Mouse (Mus musculus): ENCODE measurements at regions not wholly inside any gene's neighbourhood (a gene's known extent, or its start where the extent isn't known, plus 50 kb on each side); places are given as distances from the start of the nearest gene placed in this dataset.

DNA sequence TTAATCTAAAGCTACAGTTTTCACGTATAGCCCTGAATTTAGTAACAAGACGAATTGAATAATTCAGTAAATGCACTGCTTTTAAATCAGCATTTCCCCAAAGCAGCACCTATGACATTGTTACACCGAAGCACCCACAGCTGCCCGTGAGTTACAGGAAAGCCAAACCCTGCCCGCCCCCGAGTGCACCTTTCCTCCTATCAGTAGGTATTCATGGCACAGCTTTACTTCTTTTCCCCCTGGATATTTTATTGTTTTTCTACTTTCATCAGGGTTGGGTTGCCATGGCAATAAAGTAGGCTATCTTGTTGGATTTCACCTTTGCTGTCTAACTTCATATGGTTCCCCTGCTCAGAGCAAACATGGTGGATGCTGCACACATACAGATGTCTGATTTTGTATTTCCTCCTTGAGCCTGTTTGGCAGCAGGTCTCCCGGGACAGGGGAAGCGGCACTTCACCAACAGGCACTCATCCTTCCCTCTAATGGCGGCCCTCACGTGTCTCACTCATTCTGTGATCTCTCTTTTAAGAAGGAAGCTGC, 273.5 kb downstream of the Amy2a5 start:
- 70% methylated on average over 10 of the region's 10 CpGs for WGBS
- no peak overlapping the region for H3K9ac ChIP-seq (ENCODE audit: low read depth, low read length)
- no peak overlapping the region for H3K4me3 ChIP-seq (ENCODE audit: low read depth, low read length)
- H3K27me3 ChIP-seq (replicated peaks; ENCODE audit: control insufficient read depth, insufficient read depth, low read length), result no peaks in the 10 kb centered on the region
- H3K9me3 ChIP-seq (ENCODE audit: control insufficient read depth), result no peaks in the 10 kb centered on the region
- ATAC-seq, result no peak
- H3K27ac ChIP-seq (ENCODE audit: low read depth, low read length), result no peak overlapping the region
- H3K4me1 ChIP-seq (replicated peaks; ENCODE audit: control insufficient read depth, insufficient read depth, low read length), result no peaks in the 10 kb centered on the region
- H3K4me2 ChIP-seq (replicated peaks; ENCODE audit: low read depth), result no peak overlapping the region
- no peaks in the 10 kb centered on the region for H3K36me3 ChIP-seq (ENCODE audit: control insufficient read depth, insufficient read depth)
- no peak for TF ChIP-seq CTCF (IDR thresholded peaks at IDR 0.05; ENCODE audit: low read depth)

DNA sequence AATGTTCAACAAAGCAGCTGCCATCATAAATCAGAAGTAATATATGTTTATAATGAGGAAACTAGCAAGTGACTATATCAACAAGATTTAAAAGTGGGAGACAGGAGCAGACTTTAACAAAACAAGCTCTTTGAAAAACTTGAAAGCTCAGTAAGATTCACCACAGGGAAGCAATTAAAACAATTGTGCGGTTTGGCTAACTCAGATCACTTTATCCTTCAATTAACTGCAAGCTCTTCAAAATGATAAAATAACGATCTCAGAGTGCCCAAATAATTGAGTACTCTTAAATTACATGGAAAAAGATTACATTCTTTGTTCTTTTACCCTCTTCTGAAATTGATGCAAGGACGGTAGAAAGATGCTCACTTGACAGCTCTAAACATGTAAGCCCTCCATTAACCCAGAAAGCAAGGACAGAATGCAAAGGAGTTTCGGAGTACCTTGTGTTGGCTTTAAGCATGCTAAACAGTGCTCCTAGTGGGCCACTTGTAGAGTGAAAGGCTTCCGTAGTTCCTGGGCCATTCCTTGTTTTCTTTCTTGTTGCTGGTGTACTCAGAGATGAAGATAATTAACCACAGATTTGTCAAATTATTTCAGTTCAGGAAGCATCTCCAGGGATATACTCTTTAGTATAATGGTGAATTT, 305.1 kb downstream of the Amy2a5 start:
- no peaks in the 10 kb centered on the region for H3K27me3 ChIP-seq (replicated peaks; ENCODE audit: control insufficient read depth, insufficient read depth, low read length)
- H3K4me2 ChIP-seq (replicated peaks; ENCODE audit: low read depth), result no peak overlapping the region
- H3K4me3 ChIP-seq (ENCODE audit: low read depth, low read length), result no peak overlapping the region
- WGBS, result 58% methylated on average over 5 of the region's 5 CpGs
- H3K36me3 ChIP-seq (ENCODE audit: control insufficient read depth, insufficient read depth), result no peaks in the 10 kb centered on the region
- no peak for TF ChIP-seq CTCF (IDR thresholded peaks at IDR 0.05; ENCODE audit: low read depth)
- H3K9ac ChIP-seq (ENCODE audit: low read depth, low read length), result no peak overlapping the region
- H3K27ac ChIP-seq (ENCODE audit: low read depth, low read length), result no peak overlapping the region
- no peak for ATAC-seq
- no peaks in the 10 kb centered on the region for H3K9me3 ChIP-seq (ENCODE audit: control insufficient read depth)
- H3K4me1 ChIP-seq (replicated peaks; ENCODE audit: control insufficient read depth, insufficient read depth, low read length), result no peaks in the 10 kb centered on the region

DNA sequence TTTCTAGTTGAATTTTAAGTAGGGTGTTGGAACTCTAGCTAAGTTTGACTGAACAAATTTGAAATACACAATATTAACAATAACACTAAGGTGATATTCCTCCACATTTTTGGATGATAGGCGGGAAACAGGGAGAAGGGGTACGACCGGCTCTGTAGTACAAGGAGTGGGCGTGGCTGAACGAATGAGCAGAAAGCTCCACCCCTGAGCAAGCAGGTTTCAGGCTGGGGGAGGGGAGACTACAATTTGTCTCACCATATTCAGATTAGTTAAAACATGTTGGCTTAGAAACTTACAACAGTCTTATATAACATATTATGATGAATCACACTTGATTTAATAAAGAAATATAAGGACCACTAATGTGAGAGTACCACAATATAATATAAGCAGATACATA, 306.4 kb downstream of the Amy2a5 start:
- Histone ChIP-seq H3K36me3 (ENCODE audit: control insufficient read depth, insufficient read depth) (no peaks in the 10 kb centered on the region), H3K4me3 (ENCODE audit: low read depth, low read length) (no peak overlapping the region), H3K9me3 (ENCODE audit: control insufficient read depth) (no peaks in the 10 kb centered on the region), H3K27me3 (replicated peaks; ENCODE audit: control insufficient read depth, insufficient read depth, low read length) (no peaks in the 10 kb centered on the region), H3K27ac (ENCODE audit: low read depth, low read length) (no peak overlapping the region), H3K9ac (ENCODE audit: low read depth, low read length) (no peak overlapping the region), H3K4me2 (replicated peaks; ENCODE audit: low read depth) (no peak overlapping the region), H3K4me1 (replicated peaks; ENCODE audit: control insufficient read depth, insufficient read depth, low read length) (no peaks in the 10 kb centered on the region)
- TF ChIP-seq CTCF (IDR thresholded peaks at IDR 0.05; ENCODE audit: low read depth), result no peak
- no peak for ATAC-seq
- WGBS, result 31% methylated on average over 5 of the region's 5 CpGs

DNA sequence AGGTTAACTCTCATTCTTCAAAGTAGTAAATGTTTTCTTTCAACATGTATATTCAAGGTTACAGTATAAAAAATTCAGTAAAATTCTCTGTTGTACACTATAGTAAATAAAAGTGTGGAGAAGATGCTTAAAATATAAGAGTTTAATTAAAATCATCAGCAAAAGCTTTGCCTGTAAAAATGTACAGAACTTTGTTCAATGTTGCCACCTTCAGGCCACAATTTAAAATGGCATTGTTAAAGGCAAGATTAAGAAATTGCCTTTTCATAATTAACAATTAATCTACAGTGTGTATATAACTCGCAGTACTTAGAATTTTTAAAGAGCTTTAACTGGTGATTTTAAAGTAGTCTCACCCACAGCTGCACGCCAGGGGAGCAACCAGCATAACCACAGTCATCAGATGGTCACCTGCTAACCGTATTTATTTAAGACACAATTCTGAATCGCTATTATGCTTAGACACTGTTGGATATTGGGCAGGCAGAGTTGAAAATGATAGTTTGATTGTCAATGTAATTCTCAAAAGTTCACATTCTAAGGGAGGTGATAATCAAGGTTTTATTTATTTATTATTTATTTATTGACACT, 316.5 kb downstream of the Amy2a5 start:
- peak; percentile 20; the same call in 1 of the 2 replicates for TF ChIP-seq CTCF (IDR thresholded peaks at IDR 0.05; ENCODE audit: low read depth)
- Histone ChIP-seq H3K9ac (ENCODE audit: low read depth, low read length) (no peak overlapping the region), H3K27ac (ENCODE audit: low read depth, low read length) (no peak overlapping the region), H3K27me3 (replicated peaks; ENCODE audit: control insufficient read depth, insufficient read depth, low read length) (no peaks in the 10 kb centered on the region), H3K36me3 (ENCODE audit: control insufficient read depth, insufficient read depth) (no peaks in the 10 kb centered on the region), H3K4me2 (replicated peaks; ENCODE audit: low read depth) (no peak overlapping the region), H3K9me3 (ENCODE audit: control insufficient read depth) (no peaks in the 10 kb centered on the region), H3K4me1 (replicated peaks; ENCODE audit: control insufficient read depth, insufficient read depth, low read length) (no peaks in the 10 kb centered on the region), H3K4me3 (ENCODE audit: low read depth, low read length) (no peak overlapping the region)
- 63% methylated on average over 4 of the region's 4 CpGs for WGBS
- no peak for ATAC-seq

Data from intestine, postnatal 0 days (tissue).